Mouse (Mus musculus) kidney, postnatal 0 days (tissue): ENCODE measurements around the gene Snx18. TPM values are rescaled to one million over a fixed set of nuclear protein-coding genes. Genes with fewer than 3 reads are reported as not detected.

ENCODE experiments used
- ATAC-seq: fragments of 200-750 bp; cut with Nextera tagmentation; replicated peaks from 2 replicates; pipeline ENCODE4 v1.8.0; 2017; ENCODE audit warnings: low read depth, moderate number of reproducible peaks, moderate TSS enrichment, moderate library complexity; ENCODE audit not compliant: low FRiP score
- DNase-seq: peaks from one replicate; pipeline ENCODE4 v3.0.0-alpha.2; 2016; ENCODE audit warnings: low spot score
- H3K27ac ChIP-seq: fragments of 300-500 bp; sonication (generic); 2 replicates; pipeline ENCODE4 v1.5.1; 2014; ENCODE audit warnings: mild to moderate bottlenecking
- H3K27me3 ChIP-seq: fragments of 300-500 bp; sonication (generic); 2 replicates; pipeline ENCODE4 v1.6.1; 2014; ENCODE audit warnings: low read length, mixed read lengths; ENCODE audit not compliant: insufficient read depth
- H3K36me3 ChIP-seq: fragments of 300-500 bp; sonication (generic); 2 replicates; pipeline ENCODE4 v1.6.1; 2014; ENCODE audit warnings: low read length, mixed read lengths; ENCODE audit not compliant: insufficient read depth
- H3K4me1 ChIP-seq: fragments of 300-500 bp; sonication (generic); replicated peaks from 2 replicates; pipeline ENCODE4 v1.6.1; 2014; ENCODE audit warnings: antibody characterized with exemption, low read length, mixed read lengths; ENCODE audit not compliant: insufficient read depth
- H3K4me2 ChIP-seq: fragments of 300-500 bp; sonication (generic); 2 replicates; pipeline ENCODE4 v1.6.1; 2014; ENCODE audit warnings: mild to moderate bottlenecking, low read length, moderate library complexity, mixed read lengths
- H3K4me3 ChIP-seq: fragments of 300-500 bp; sonication (generic); replicated peaks from 2 replicates; pipeline ENCODE4 v1.5.1; 2014; ENCODE audit warnings: low read depth, low read length
- H3K9ac ChIP-seq: fragments of 300-500 bp; sonication (generic); 2 replicates; pipeline ENCODE4 v1.6.1; 2014; ENCODE audit warnings: low read depth, low read length
- H3K9me3 ChIP-seq: fragments of 300-500 bp; sonication (generic); replicated peaks from 2 replicates; pipeline ENCODE4 v1.6.1; 2016; ENCODE audit warnings: low read length, inconsistent platforms, mixed read lengths
- CTCF ChIP-seq: IDR thresholded peaks from 2 replicates; pipeline ENCODE4 v1.5.1; 2016; ENCODE audit warnings: antibody characterized with exemption, low read depth, mild to moderate bottlenecking, moderate library complexity
- WGBS: fragments of 180-500 bp; shearing (Covaris S2); extraction: QIAGEN DNeasy Blood & Tissue Kit; methylation state at CpG from one replicate; pipeline ENCODE4 v1.1.7; 2014; 5-methylcytosine and 5-hydroxymethylcytosine counted together
- polyA plus RNA-seq: library from polyadenylated mRNA; unstranded; fragments of >200 nt; fragmentation: Nextera tagmentation; extraction: Ambion mirVana; gene quantifications from 2 replicates; pipeline ENCODE4 v1.2.1, GENCODE M21; 2015

The Snx18 gene
- polyA plus RNA-seq, 1 experiment from 2014 or later, result 34.8 TPM

DNA sequence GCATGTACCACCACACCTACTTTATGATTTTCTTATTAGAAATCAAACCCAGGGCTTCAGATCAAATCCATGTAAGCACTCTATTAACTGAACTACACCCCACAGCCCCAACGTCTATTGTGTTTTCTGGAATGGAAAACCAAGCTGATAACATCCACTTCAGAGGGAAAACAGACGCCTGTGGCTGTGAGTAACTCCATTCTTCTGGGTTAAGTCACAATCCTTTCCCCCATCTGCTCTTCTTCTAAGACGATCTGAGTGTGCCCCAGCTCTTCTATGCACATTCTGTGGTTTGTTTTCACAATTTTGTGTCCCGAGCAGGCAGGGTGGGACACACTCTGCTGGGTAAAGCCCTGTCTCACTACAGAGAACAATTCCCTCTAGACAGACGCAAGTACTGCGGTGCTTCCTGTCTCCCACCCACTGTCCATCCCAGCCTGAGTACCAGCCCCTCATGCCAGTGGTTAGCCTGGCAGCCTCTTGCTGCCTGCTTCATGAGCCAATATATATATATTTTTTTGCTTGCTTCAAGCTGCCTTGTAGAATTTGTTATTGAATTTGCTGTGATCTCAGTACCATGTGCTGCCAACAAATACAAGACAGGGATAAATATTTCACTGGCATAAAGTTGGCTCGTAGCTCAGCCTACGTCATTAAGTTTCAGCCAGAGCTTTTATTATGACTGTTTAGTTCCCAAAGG, 67.3 kb downstream of the Snx18 start:
- no peaks in the 10 kb centered on the region for H3K9me3 ChIP-seq
- no peak overlapping the region for H3K4me3 ChIP-seq
- H3K4me1 ChIP-seq, result no peaks in the 10 kb centered on the region
- no peak for TF ChIP-seq CTCF
- no peaks in the 10 kb centered on the region for H3K36me3 ChIP-seq
- H3K4me2 ChIP-seq, result no peak overlapping the region
- no peak for ATAC-seq
- WGBS, result 57% methylated on average over 8 of the region's 8 CpGs
- no peak overlapping the region for H3K9ac ChIP-seq
- H3K27ac ChIP-seq, result peak overlapping the region; percentile 25; the same call in 1 of the 2 replicates
- no peaks in the 10 kb centered on the region for H3K27me3 ChIP-seq
- peak; percentile 43 for DNase-seq

DNA sequence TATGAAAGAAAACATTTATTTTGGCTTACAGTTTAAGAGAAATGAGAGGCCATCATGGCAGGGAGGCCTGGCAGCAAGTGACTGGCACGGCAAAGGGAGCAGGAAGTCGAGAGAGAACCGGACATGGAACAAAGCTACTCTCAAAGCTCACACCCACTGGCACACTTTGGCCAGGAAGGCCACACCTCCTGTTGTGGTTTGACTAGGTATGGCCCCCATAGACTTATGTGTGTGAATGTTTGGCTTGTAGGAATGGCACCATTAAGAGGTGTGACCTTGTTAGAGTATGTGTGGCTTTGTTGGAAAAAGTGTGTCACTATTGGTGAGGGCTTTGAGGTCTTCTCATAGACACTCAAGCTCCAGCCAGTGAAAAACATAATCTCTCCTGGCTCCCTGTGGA, 69.3 kb downstream of the Snx18 start:
- no peaks in the 10 kb centered on the region for H3K36me3 ChIP-seq
- H3K4me3 ChIP-seq, result no peak overlapping the region
- H3K27ac ChIP-seq, result no peak overlapping the region
- no peaks in the 10 kb centered on the region for H3K9me3 ChIP-seq
- no peak overlapping the region for H3K9ac ChIP-seq
- no peaks in the 10 kb centered on the region for H3K4me1 ChIP-seq
- no peak for DNase-seq
- no peak for TF ChIP-seq CTCF
- WGBS, result 92% methylated on average over 3 of the region's 3 CpGs
- no peak overlapping the region for H3K4me2 ChIP-seq
- no peak for ATAC-seq
- no peaks in the 10 kb centered on the region for H3K27me3 ChIP-seq

DNA sequence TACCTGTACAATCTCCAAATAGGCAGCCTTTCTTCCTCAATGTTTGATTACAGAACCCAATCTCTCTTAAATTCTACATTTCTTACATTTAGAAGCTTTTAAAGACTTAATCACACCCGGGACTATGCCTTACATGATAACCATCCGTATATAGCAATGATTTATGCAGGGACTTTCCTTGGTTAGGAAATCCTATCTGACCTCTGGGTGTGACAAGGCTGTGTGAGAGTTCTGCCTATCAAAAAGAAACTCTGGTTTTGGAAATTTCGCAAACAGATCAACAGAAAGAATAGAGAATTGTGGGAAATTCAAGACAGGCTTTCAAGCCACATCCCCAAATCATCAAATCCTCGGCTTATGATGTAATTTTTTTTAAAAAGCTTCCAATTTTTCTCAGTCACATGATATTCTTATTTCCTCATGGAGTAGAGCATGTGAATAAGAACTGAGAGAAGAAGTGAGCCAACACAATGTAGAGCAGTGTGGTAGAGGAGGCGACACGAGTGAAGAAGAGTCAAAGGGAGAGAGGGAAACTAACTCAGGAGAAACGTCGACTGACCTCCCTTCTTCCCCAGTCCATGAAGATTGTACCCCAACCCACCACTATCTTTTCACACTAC, 70.4 kb downstream of the Snx18 start:
- Histone ChIP-seq H3K36me3 (no peaks in the 10 kb centered on the region), H3K4me1 (no peaks in the 10 kb centered on the region), H3K9ac (no peak overlapping the region), H3K4me3 (no peak overlapping the region), H3K4me2 (no peak overlapping the region), H3K27me3 (no peaks in the 10 kb centered on the region), H3K27ac (no peak overlapping the region), H3K9me3 (no peaks in the 10 kb centered on the region)
- 79% methylated on average over 8 of the region's 8 CpGs for WGBS
- no peak for ATAC-seq
- no peak for TF ChIP-seq CTCF
- no peak for DNase-seq

DNA sequence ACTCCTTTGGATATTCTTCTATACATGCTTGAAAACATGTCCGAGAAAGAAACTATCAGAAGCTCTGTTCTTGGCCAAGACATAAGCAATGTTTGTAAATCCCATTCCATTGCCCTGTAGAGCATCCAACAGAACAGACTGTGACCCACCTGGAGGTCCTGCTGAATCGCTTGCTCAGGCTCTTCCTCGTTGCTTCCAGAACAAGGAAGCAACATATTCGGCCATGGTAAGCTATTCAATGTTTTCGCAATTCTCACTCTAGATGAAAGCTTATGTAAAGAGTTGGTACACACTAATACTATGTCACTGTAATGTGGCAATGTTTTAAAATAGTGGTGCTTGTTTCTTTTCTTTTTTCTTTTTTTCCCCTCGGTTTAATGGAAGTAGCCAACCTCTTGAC, 76.0 kb downstream of the Snx18 start:
- Histone ChIP-seq H3K27ac (no peak overlapping the region), H3K4me2 (no peak overlapping the region), H3K9me3 (no peaks in the 10 kb centered on the region), H3K9ac (no peak overlapping the region), H3K4me1 (no peaks in the 10 kb centered on the region), H3K4me3 (no peak overlapping the region), H3K36me3 (no peaks in the 10 kb centered on the region), H3K27me3 (no peaks in the 10 kb centered on the region)
- ATAC-seq (no peak), DNase-seq (no peak)
- 92% methylated on average over 6 of the region's 6 CpGs for WGBS
- no peak for TF ChIP-seq CTCF

Other genes with a start within 250 kb of the Snx18 start
- gene Hspb3, start 45.1 kb upstream of the Snx18 start, polyA plus RNA-seq, result not detected in 2 replicates
- 10.8 and 12.6 TPM in 2 replicates for gene Arl15, start 175.9 kb upstream of the Snx18 start, polyA plus RNA-seq